Mouse (Mus musculus) natural killer cell, adult 2 months (primary cell): ENCODE measurements around the gene Endod1.
"Not testable (repeated sequence)": the region's sequence is repeated elsewhere in the genome, so short reads cannot be mapped to it uniquely, and the experiment has no call there.

Experiments
- DNase-seq, 2 experiments: peaks; one replicate each; pipeline ENCODE4 v3.0.0; 2022; ENCODE audit warnings: low spot score in 2 of 2

The Endod1 gene

GRCm38 (mm10) chr9:14380386-14381285 is 671 bp downstream of the Endod1 start:
- peak; percentile 82 to 85 for DNase-seq

GRCm38 (mm10) chr9:14379769-14380385 is 1.4 kb downstream of the Endod1 start:
- DNase-seq: no peak

DNA sequence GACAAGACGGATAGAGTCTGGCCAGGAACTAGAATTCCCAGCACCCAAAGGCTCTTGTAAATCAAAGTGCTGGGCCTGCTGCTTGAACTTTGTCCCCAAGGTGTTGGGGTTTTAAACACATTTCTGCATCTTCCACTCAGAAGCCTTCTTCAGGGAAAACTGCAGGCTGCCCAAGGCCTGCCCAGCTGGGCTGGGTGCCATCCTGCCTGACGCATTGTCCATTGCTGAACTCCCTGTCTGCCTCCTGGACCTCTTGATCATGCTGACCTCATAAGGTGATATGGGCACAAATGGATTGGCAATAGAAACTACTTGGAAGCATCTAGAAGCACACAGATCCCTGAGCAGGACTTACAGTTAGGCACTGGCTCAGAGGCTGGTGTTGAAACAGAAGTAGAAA is 3.2 kb downstream of the Endod1 start:
- DNase-seq: no peak

GRCm38 (mm10) chr9:14376149-14376548 is 5.2 kb downstream of the Endod1 start:
- no peak for DNase-seq

GRCm38 (mm10) chr9:14372440-14372839 is 8.9 kb downstream of the Endod1 start:
- DNase-seq: no peak

GRCm38 (mm10) chr9:14369271-14369670 is 12.0 kb downstream of the Endod1 start:
- no peak for DNase-seq

- DNase-seq: no peak
Observed at GRCm38 (mm10) chr9:14367850-14368249, 13.5 kb downstream of the Endod1 start.

DNA sequence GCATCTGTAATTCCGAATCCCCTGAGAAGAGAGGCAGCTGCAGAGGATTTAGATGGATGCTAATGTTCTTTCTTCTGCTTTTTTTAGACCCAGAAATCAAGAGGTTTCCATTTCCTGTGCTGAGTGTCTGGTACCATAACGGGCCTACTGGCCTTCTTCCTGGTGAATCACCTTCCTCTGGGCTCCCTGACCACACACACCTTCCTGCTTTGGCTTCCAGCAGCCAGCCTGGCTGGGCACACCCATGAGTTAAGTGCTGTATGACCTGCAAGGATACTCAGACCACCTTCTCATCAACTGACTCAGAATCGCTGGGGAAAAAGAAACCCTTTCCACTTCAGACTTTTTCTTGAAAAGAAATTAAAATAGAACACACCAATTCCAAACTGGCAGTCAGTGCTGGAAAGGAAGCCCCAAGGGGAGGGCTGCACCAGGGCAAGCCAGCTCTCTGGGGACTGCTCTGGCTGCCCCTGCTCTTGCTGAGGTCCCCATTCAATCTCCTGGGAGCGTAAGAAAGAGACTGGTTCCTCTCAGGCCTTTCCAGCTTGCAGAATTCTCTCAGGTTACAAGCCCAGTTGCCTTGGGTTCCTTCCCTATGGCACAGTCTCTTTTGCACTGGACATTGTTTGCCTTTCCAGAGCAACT is 15.7 kb downstream of the Endod1 start:
- peak; percentile 15 to 27 for DNase-seq

DNA sequence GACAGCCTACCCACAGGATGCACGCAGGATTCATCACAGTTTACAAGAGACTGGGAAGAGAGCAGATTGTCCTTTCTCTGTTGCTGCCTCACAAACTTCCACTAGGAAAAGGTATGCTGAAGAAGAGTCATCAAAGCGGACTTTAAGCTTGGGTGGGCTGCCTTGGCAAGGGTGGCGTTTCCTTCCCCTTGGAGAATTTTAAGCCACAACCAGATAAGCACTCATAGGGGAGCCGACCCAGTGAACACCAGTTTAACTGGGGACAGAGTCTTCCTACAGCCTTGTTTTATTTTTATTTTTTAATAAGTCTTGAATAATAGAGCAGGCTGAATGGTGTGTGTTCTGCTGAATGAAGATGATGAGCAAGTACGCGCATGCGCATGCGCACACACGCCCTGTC is 16.6 kb downstream of the Endod1 start:
- DNase-seq: no peak

DNA sequence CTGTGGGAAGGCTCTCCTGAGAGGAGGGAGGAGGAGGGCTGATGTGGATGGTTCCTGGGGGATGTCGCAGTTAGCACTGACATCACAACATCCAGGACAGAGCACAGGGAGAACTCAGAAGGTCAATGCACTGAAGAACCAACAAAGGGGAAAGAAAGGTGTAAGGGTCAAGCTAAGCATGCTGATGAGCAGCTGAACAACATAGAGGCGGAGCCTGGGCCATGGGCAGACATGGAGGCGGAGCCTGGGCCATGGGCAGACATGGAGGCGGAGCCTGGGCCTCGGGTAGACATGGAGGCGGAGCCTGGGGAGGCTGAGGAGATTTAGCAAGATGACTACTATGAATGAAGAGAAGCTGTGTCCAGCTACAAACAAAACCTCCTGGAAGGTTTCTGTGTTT is 17.8 kb downstream of the Endod1 start:
- DNase-seq: peak; percentile 29 to 37

DNA sequence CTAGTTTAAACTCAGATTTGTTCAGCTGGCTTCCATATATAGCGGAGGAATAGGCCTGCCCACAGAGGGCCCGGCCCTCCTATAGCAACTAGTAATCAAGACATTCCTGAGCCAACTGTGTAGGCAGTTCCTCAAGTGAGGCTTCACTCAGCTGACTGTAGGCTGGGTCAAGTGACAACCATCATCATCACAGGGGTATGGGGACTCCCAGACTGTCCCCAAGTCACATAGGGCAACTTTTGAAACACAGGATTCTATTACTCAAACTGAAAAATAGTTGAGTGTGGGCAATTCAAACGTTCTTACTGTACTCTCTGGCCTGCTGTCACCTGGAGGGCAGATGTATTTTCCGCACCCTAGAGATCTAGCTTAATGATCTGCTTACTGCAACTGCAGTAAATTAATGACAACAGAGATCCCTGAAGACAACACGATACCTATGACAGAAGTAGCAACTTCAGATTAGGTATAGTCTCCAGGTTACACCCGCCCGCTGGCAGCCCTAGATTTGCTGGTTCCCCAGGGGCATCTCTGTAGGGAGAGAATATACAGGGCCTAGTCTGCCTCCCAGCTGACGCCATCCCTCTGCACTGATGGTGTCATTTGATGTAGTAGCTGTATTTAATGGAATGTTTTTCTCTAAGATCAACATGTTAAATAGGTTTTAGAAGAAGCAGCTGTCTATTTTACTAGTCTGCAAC is 19.1 kb downstream of the Endod1 start:
- no peak for DNase-seq

- no peak for DNase-seq
Observed at GRCm38 (mm10) chr9:14357033-14357432, 24.3 kb downstream of the Endod1 start.

GRCm38 (mm10) chr9:14354852-14355251 is 26.5 kb downstream of the Endod1 start:
- DNase-seq: no peak

- DNase-seq: no peak
Observed at GRCm38 (mm10) chr9:14352337-14352736, 29.0 kb downstream of the Endod1 start.

DNA sequence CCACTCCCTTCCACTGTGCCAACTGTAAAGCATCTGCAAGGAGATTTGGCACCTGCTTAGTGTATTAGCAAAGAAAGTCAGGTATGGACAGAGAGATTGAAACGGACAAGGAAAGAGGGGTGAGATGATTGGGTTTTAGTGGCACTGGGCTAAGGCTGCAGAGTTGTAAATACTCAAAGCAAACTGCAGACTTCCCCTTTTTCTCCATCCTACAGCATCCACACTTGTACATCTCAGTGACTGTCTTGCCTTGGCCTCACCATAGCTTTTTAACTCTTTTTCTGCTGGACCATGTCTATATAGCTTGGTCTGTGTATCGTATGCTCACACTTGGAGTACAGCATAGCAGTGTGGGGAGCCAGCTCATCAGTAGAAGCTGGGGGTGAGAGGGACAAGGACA is 30.5 kb downstream of the Endod1 start:
- DNase-seq: no peak

DNA sequence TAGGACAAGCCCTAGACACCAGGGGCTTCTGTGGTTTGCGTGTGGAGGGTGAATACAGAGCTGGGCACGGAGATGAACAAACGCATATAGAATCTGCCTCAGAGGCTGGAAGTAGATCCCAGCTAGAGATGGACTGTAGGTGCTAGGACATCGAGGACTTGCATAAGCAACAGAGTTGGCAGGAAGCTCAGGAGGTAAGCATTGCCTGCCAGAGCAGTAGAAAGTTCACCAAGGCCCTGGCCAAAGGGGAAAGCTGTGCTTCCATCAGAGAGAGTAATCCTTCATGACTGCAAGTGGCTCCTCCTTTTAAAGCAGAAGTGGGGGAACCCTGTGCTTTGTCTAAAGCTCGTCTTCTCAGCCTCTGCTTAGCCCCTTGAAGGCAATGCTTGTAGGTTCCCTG is 31.9 kb downstream of the Endod1 start:
- no peak for DNase-seq

DNA sequence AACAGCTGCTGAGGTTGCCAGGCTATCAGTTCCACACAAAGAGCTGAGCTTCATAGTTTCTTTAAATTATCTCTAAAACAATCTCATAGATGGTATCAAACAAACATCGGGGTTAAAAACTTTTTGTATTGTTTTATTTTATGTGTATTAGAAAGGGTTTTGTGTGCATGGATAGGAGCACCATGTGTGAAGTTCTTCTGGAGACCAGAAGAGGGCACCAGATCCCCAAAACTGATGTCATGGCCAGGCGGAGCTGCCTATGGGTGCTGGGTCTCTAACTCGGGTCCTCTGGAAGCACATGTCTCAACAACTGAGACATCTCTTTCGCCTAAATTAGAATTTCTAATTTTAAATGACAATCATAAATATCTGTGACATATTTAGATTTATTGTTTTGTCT is 32.9 kb downstream of the Endod1 start:
- peak in 1 of 2 experiments; percentile 42 for DNase-seq

- not testable (repeated sequence) for DNase-seq
Observed at GRCm38 (mm10) chr9:14345866-14346265, 35.4 kb downstream of the Endod1 start.

DNA sequence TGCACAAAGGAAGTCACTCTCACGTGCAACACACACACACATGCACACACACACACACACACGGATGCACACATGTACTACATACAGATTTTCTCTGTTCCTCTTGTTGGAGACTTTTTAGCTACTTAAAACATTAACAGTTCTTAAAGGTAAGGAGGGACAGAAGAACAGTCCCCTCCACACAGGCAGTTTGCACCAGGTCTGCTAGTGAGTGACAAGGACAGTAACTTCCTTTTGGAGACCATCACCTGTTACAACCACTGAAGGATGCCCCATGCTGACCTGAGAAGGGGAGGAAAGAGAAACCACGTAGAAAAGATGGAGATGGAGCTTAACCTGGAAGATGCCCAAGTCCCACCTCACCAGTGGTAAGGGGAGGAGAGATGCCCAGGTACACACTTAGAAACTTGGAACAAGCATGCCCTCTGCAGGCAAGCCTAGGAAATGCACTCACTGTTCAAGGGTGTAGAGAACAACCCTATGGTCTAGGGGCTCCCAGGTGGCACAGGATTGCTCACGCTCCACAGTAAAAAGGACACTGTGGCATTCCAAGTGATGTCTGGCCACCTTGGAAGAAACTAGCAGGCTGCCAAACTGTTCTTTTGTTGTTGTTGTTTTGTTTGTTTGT is 39.2 kb downstream of the Endod1 start:
- peak; percentile 52 to 73 for DNase-seq

DNA sequence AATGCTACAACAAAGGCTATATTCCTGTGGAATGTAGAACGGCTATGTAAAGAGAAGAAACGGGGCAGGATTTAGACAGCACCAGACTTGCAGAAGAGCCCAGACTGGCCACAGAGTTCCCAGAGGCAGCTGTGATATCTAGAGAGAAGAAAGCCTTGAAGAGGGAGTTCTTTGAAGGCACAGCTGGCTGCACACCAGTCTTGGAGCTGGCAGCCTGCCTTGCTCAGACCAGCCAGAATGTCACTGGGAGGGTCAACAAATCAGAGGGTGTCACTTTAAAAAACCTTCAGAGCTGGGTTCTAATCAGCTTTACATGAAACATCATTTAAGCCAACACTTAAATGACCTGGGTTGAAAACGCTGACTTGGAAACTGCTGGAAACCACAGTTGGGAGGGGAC is 42.6 kb downstream of the Endod1 start:
- DNase-seq: no peak

- DNase-seq: no peak
Observed at GRCm38 (mm10) chr9:14336901-14337300, 44.4 kb downstream of the Endod1 start.

DNA sequence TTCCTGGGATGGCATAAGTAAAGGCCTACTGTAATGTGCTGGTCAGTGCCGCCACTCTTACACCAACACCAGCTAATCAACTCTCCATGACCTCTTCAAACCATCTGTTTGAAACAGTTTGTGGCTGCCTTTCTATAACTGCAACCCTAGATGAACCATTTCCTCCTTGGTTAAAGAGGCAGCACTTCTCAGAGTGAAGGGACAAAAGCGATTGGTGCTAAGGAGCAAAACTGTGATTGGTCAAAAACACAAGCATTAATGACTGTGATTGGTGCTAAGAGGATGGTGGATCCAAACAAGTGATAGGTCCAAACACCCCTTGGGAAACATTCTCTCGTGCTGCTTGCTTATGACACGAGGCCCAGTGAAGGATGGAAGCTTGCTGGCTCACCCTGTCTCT is 45.5 kb downstream of the Endod1 start:
- no peak for DNase-seq
